Mouse (Mus musculus) cerebellum, postnatal 4 days (tissue): ENCODE measurements at regions not wholly inside any gene's neighbourhood (a gene's known extent, or its start where the extent isn't known, plus 50 kb on each side); places are given as distances from the start of the nearest gene placed in this dataset.

Experiments
- DNase-seq, 2 experiments: peaks; one replicate each; pipeline ENCODE4 v3.0.0; 2022; ENCODE audit warnings: low spot score in 2 of 2, mixed read lengths in 1 of 2

DNA sequence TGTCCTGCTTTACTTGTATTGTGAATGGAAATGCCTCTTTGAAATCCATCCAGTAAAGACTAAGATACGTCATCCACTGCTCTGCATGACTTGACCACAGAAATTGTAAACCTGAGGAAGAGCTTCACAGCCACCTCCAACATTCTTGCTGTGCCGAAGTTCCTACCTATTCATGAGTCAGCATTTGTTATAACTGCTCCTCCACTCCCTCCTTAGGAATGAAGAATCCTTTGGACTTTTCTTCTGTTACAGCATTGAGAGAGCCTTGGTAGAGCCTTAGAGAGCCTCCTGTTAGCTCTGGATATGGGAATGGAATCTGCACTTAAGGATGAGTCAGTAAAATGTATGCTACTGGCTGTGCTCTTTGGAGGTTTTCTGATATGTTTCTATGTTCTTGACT is 750.5 kb upstream of the Gcfc2 start:
- no peak for DNase-seq

DNA sequence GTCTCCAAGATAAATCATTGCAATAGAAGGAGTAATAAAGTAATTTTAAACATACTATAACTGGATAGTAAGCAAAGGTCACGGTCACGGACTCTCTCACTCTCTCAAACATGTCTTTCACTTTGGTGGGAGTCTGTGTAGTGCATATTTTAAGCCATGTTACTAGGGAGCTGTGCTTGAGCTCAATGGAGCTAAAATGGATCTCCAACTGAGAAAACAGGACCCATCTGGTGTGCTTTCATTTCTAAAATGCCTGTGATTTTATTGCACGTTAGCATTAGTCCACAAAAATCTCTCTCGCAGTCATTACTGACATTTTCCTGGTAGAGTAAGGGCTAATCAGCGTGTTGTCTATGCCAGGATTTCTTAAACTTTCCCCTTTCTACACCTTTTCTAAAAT is 733.3 kb upstream of the Gcfc2 start:
- no peak for DNase-seq

DNA sequence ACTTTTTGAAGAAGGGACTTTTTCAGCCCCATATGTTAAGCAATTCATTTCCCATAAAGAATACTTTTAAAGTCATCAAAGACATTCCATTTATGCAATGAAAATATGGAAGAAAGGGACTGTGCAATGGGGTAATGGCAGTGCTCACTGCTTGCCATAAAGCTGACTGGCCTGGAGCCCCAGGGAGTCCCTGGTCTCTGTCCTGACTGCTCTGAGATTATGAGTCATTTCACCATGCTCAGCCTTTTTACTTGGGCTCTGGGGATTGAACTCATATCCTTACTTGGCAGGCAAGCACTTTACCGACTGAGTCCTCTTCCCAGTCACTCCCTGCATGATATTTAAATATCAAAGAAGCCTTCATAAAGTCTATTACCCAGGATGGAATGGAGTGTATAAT is 712.9 kb upstream of the Gcfc2 start:
- DNase-seq = no peak

DNA sequence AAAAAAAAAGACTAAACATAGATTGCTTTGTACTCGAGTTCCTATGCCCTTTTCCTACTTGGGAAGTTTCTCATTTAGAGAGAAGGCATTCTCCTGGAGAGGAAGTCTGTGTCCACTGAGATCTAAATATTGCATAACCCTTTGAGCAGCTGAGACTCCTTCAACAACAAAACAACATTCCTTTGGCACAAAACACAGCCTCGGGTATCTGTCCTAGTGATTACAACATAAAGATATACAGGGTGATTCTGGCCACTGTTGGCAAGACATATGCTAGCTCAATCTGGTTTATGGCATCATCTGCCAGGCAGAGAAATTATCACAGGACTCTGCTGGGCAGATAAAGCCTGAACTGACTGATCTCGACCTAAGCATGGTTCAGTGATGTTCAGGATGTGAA is 692.7 kb upstream of the Gcfc2 start:
- no peak for DNase-seq

DNA sequence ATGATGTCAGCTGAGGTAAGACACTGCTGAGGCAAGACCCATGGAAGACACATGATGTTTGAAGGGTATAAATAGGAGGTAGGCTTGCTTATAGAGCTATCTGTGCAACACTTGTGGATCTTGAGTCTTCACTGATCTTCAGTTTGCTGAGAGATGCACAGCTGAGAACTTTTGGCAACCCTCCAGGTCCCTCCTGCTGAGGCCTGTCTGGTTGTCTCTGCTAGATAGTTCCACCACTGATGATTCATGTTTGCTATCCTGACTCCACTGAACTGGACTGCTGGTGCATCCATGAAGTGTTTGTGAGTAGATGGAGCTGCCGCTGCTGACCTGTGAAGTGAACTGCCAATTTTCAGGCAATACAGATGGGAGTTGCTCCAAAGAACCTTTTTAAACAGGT is 663.6 kb upstream of the Gcfc2 start:
- peak in 1 of 2 experiments; percentile 10 for DNase-seq
